Mouse (Mus musculus) small intestine, adult 2 months (tissue): Measurements from ENCODE around the gene Tceal5. TPM values are rescaled to one million over a fixed set of nuclear protein-coding genes. Genes with fewer than 3 reads are reported as not detected.

Source experiments
- H3K27ac ChIP-seq: fragments of 200-500 bp; 2 replicates; pipeline ENCODE4 v1.5.1; 2012; ENCODE audit warnings: low read depth, low read length, control low read depth, inconsistent platforms; ENCODE audit not compliant: insufficient read depth
- H3K27me3 ChIP-seq: fragments of 200-500 bp; 2 replicates; pipeline ENCODE4 v1.6.1; 2012; ENCODE audit warnings: mild to moderate bottlenecking, moderate library complexity, low read length, inconsistent platforms; ENCODE audit not compliant: control insufficient read depth, insufficient read depth
- H3K36me3 ChIP-seq: fragments of 200-500 bp; 2 replicates; pipeline ENCODE4 v1.6.1; 2012; ENCODE audit warnings: mild to moderate bottlenecking, low read length, control low read depth, inconsistent platforms; ENCODE audit not compliant: control insufficient read depth, insufficient read depth
- H3K4me1 ChIP-seq: fragments of 200-500 bp; 2 replicates; pipeline ENCODE4 v1.6.1; 2012; ENCODE audit warnings: low read length, inconsistent platforms, mixed read lengths; ENCODE audit not compliant: control insufficient read depth, insufficient read depth, insufficient read length
- H3K4me3 ChIP-seq: fragments of 200-500 bp; 2 replicates; pipeline ENCODE4 v1.5.1; 2012; ENCODE audit warnings: low read depth, mild to moderate bottlenecking, control low read depth, inconsistent platforms, low read length, moderate library complexity
- CTCF ChIP-seq: fragments of 200-500 bp; IDR thresholded peaks from 2 replicates; pipeline ENCODE4 v1.5.1; 2012; ENCODE audit warnings: low read depth, mild to moderate bottlenecking, control low read depth, inconsistent platforms, low read length, moderate library complexity, mixed read lengths; ENCODE audit not compliant: insufficient replicate concordance, insufficient read length; ENCODE audit errors: extremely low read depth
- POLR2A ChIP-seq: fragments of 200-500 bp; IDR thresholded peaks from 2 replicates; pipeline ENCODE4 v1.6.1; 2012; ENCODE audit warnings: low read depth, mild to moderate bottlenecking, control low read depth, inconsistent platforms, low read length, moderate library complexity
- WGBS: fragments of 180-500 bp; shearing (Covaris S2); methylation state at CpG from one replicate; pipeline ENCODE4 v1.1.7; 2018; 5-methylcytosine and 5-hydroxymethylcytosine counted together
- polyA plus RNA-seq: library from polyadenylated mRNA; depleted of rRNA; stranded (reverse); fragments of >200 nt; gene quantifications from 2 replicates; pipeline ENCODE4 v1.2.3, GENCODE M21; 2012

The Tceal5 gene
- polyA plus RNA-seq, 1 experiment, result 0.15 TPM

GRCm38 (mm10) chrX:136203257-136203656 lies 419 bp downstream of the Tceal5 start:
- H3K4me1 ChIP-seq, result no peaks in the 10 kb centered on the region
- H3K4me3 ChIP-seq, result peak overlapping the region; percentile 45
- H3K36me3 ChIP-seq, result no peaks in the 10 kb centered on the region
- 27% methylated on average over 7 of the region's 7 CpGs for WGBS
- H3K27me3 ChIP-seq, result no peaks in the 10 kb centered on the region
- TF ChIP-seq POLR2A, result no peak
- no peak for TF ChIP-seq CTCF
- H3K27ac ChIP-seq, result no peak overlapping the region

DNA sequence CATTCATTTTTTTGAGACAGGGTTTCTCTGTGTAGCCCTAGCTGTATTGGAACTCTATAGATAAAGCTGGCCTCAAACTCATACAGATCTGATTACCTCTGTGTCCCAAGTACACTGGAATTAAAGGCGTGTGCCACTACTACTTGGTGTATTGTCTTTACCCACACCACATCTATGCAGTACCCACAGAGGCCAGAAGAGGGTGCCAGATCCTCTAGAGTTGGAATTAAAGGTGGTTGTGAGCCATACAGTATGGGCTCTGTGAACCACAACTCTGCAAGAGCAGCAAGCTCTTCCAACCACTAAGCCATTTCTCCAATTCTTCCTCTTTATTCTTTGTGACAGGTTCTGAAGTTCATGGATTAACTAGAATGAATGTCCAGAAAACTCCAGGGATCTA lies 6.8 kb downstream of the Tceal5 start:
- WGBS, result 35% methylated on average over 1 of the region's 1 CpGs
- no peak for TF ChIP-seq POLR2A
- TF ChIP-seq CTCF, result no peak
- H3K4me3 ChIP-seq, result no peak overlapping the region

GRCm38 (mm10) chrX:136195193-136195944 lies 8.3 kb downstream of the Tceal5 start:
- no peak overlapping the region for H3K4me3 ChIP-seq
- no peaks in the 10 kb centered on the region for H3K36me3 ChIP-seq
- no peaks in the 10 kb centered on the region for H3K27me3 ChIP-seq
- H3K4me1 ChIP-seq, result no peaks in the 10 kb centered on the region
- 76% methylated on average over 16 of the region's 16 CpGs for WGBS
- H3K27ac ChIP-seq, result no peak overlapping the region
- TF ChIP-seq POLR2A, result no peak
- no peak for TF ChIP-seq CTCF

More for the DNA sequence above, 6.8 kb downstream of the Tceal5 start:
- H3K36me3 ChIP-seq, result no peaks in the 10 kb centered on the region
- no peaks in the 10 kb centered on the region for H3K4me1 ChIP-seq
- no peaks in the 10 kb centered on the region for H3K27me3 ChIP-seq
- no peak overlapping the region for H3K27ac ChIP-seq

GRCm38 (mm10) chrX:136183107-136183506 lies 20.6 kb downstream of the Tceal5 start:
- H3K27me3 ChIP-seq, result no peaks in the 10 kb centered on the region

DNA sequence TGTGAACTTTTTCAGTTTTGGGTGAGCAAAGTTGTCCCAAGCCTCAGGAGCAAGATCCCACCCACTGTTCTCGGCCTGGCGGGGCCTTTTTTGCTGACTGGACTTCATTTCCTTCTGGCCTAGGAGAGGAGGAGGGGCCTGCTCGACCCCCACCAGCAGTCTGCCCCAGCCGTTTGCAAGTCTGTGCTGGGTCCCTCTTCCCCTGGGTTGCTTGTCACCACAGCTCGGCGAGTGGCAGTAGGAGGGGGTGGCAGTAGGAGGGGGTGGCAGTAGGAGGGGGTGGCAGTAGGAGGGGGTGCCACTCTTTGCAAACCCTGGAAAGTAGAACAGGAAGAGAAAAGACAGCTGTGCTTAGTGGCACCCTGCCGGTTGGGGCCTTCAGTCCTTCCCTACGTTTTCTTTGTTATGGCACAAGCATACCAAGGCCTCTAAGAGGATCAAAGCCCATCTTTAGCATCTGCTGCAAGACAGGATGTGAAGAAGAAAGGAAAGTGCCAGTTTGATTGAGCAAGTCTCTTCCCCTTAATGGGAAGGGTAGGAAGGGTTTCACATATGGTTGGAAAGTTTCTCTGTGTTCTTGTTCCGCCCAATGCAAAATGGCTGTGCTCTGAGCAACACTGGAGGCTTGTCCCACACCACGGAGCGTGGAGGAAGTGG lies 22.7 kb downstream of the Tceal5 start:
- no peaks in the 10 kb centered on the region for H3K27me3 ChIP-seq
- H3K36me3 ChIP-seq, result no peaks in the 10 kb centered on the region
- H3K27ac ChIP-seq, result no peak overlapping the region
- no peak overlapping the region for H3K4me3 ChIP-seq
- TF ChIP-seq POLR2A (no peak), CTCF (no peak)
- no peaks in the 10 kb centered on the region for H3K4me1 ChIP-seq
- WGBS, result 45% methylated on average over 11 of the region's 11 CpGs

More at GRCm38 (mm10) chrX:136183107-136183506, 20.6 kb downstream of the Tceal5 start:
- Histone ChIP-seq H3K4me3 (no peak overlapping the region), H3K4me1 (no peaks in the 10 kb centered on the region), H3K27ac (no peak overlapping the region), H3K36me3 (no peaks in the 10 kb centered on the region)
- no peak for TF ChIP-seq POLR2A
- no peak for TF ChIP-seq CTCF
- WGBS, result 81% methylated on average over 1 of the region's 1 CpGs

DNA sequence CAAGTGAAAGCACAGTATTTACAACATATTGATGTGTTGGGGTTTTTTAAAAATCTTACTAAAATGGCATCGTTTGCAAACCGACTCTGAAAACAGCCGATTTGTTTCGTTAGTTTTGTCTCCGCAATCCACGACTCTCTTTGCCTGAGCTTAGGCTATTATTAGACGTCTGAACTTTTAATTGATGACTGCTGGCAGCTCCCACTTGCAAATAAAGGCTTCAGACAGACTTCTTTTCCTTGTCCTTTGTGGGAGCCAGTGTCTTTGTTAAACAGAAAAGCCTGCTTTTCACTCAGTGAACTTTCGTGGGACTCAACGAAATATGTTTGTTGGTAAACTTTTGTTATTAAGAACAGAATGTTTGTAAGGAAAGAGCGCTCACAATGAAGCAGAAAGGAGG lies 30.9 kb downstream of the Tceal5 start:
- 33% methylated on average over 10 of the region's 10 CpGs for WGBS
- H3K36me3 ChIP-seq, result no peaks in the 10 kb centered on the region
- no peak overlapping the region for H3K4me3 ChIP-seq
- H3K4me1 ChIP-seq, result no peaks in the 10 kb centered on the region
- H3K27ac ChIP-seq, result no peak overlapping the region
- no peak for TF ChIP-seq POLR2A
- no peak for TF ChIP-seq CTCF
- no peaks in the 10 kb centered on the region for H3K27me3 ChIP-seq

GRCm38 (mm10) chrX:136172118-136172551 lies 31.5 kb downstream of the Tceal5 start, which contains the start of gene Tceal8:
Gene Tceal8 (minus strand): TSS chrX:136172342.
- H3K27ac ChIP-seq, result peak within 1 kb of the TSS; percentile 46; the same call in 1 of the 2 replicates
- WGBS, result 7% methylated on average over 10 of the region's 10 CpGs
- peak within 1 kb of the TSS; percentile 61 for H3K4me3 ChIP-seq
- H3K4me1 ChIP-seq, result no peaks in the 10 kb centered on the region
- no peaks in the 10 kb centered on the region for H3K36me3 ChIP-seq
- H3K27me3 ChIP-seq, result no peaks in the 10 kb centered on the region
- peak; percentile 22; the same call in 1 of the 2 replicates for TF ChIP-seq POLR2A
- TF ChIP-seq CTCF, result no peak
